Mouse (Mus musculus) left cerebral cortex, adult 2 months (tissue): ENCODE data around the gene Nbeal1. TPM values are rescaled to one million over a fixed set of nuclear protein-coding genes. Genes with fewer than 3 reads are reported as not detected.
"Not testable (repeated sequence)": the region's sequence is repeated elsewhere in the genome, so short reads cannot be mapped to it uniquely, and the experiment has no call there.

Experiments
- DNase-seq, 2 experiments: peaks; one replicate each; pipeline ENCODE4 v3.0.0; 2021 to 2022; ENCODE audit warnings: low spot score in 2 of 2, mixed read lengths in 1 of 2; ENCODE audit errors: extremely low spot score in 1 of 2
- H3K27ac ChIP-seq: fragments of 200-600 bp; 2 replicates; pipeline ENCODE4 v1.8.1; 2022
- H3K4me3 ChIP-seq: fragments of 200-600 bp; 2 replicates; pipeline ENCODE4 v1.8.1; 2022
- CTCF ChIP-seq: fragments of 200-600 bp; IDR thresholded peaks from 2 replicates; pipeline ENCODE4 v1.8.1; 2022; ENCODE audit warnings: antibody characterized with exemption, mild to moderate bottlenecking, moderate library complexity
- intact Hi-C: fragments of 180-260 bp; cut with DNase I; formaldehyde crosslinking; loops from one replicate; pipeline ENCODE4 v1.15.1; 2025
- long read RNA-seq, 2 experiments: library from polyadenylated mRNA; stranded (forward); transcript quantifications; one replicate each; pipeline ENCODE4 v2.0.0; 2021; ENCODE audit warnings: borderline mapping rate in 2 of 2
- total RNA-seq, 2 experiments: library from RNA; stranded (reverse); gene quantifications; 2 replicates each; pipeline ENCODE4 v1.2.3; 2021

Nbeal1 gene
- 10 to 100 TPM; 27.9 to 28.5 TPM for total RNA-seq
- long read RNA-seq, experiment 1, partial matches to known transcripts: 0 of 2 reads
- long read RNA-seq, experiment 1, other reads (novel, unspliced or antisense): 2 of 2 reads
- long read RNA-seq, experiment 2, partial matches to known transcripts: 1 of 2 reads
- long read RNA-seq, experiment 2, other reads (novel, unspliced or antisense): 1 of 2 reads

DNA sequence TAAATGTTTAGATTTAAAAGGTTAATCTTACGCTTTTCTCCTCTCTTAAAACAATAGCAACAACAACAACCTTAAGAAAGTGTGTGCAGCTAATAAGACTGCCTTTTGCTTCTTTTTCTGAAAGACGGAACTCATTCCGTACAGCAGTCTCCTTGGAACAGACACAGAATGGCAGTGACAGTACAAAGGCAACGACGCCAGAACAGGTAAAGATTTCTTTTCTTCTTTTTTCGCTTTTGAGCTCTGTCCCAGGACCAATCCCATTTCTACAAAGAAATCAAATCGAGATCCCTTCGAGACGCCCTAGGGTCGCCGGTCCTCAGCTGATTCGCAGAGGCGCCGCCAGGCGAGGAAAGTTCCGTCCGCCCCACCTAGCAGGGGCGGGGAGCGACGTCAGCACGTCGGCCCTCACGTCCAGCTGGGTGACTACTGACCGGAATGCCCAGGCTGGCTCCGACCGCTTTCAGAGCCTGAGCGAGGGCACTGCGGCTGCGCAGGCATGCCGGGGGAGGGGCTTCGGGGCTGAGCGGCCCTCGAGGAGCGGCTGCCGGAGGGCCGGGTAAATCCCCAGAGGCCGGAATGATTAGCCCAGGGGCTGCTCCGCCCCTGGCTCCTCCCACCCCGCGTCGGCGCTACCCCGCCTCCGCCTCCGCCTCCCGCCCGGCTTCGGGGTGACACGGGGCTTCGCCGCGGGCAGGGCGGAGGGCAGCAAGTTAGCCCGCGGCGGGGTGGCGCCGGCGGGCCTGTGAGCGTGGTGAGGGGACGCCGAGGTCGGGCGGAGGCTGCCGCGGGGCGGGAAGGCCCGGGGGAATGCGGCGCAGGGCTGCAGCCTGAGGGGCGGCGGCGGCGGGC is at the start of gene Nbeal1:
Gene Nbeal1, plus strand, starts transcription at position 668 of the 852 bp plus-strand sequence.
- TF ChIP-seq CTCF: peak; percentile 32
- peak; percentile 98 for DNase-seq
- H3K27ac ChIP-seq: peak within 1 kb of the TSS; percentile 89
- H3K4me3 ChIP-seq: peak within 1 kb of the TSS; percentile 87
- intact Hi-C loops: loop anchor here (1.0 to 2.0 kb wide), 2 partner anchors 81 to 163 kb away; partner anchors contain the start of genes Carf, Cyp20a1 and Wdr12

DNA sequence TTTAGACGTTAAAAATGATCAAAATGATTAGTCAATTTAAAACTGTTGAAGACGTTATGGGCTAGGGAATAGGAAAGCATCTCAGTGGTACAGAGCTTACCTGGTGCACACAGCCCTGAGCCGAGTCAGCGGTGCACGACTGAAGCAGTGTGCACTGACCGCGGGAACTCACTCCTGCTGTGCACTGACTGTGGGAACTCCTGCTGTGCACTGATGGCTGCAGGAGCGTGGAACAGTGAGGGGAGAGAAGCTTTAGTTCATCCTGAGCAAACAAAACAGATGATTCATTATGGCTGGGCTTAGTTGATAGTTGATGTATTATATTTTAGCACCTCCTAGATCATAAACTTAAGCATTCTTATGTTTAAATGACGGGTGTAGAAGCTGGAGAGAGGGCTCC is 43.1 kb upstream of the Nbeal1 start:
- intact Hi-C loops: no loop called here
- no peak for DNase-seq
- no peak for TF ChIP-seq CTCF
- Histone ChIP-seq H3K4me3 (no peak overlapping the region), H3K27ac (no peak overlapping the region)

DNA sequence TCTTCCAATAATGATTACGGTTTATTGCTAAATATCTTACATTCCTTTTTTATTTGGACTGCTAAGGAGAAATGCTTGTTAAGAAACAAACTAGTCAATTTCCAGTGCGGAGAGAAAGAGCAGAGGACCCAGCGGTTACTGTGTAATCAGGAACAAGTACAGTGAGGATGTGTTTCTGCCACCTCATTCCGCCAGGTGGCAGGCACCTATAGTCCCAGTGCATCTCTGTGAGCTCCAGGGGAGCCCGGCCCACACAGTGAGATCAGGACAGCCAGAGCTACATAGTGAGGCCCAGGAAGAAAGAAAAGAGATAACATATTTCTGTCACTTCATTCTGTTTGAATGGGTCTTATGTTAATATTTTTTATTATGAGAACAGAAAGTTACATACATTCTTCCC is 27.7 kb upstream of the Nbeal1 start:
- DNase-seq: no peak
- intact Hi-C loops: no loop called here
- no peak for TF ChIP-seq CTCF
- Histone ChIP-seq H3K27ac (no peak overlapping the region), H3K4me3 (no peak overlapping the region)

DNA sequence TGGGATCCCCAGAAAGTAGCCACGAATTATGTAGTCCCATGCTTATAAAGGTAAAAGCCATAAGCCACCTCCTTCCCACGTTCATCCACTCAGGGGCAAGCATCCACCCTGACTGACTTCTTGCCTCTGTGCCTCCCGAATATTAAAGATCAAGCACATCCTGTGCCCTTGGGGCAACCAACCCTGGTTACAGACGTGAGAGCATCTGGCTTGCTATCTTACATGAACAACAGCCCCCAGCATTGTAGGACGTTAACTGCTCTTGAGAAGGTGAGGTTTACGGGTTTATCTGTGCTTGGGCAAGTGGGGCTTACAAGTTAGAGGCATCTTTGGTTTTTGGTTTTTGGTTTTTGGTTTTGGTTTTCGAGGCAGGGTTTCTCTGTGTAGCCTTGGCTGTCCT is 23.7 kb upstream of the Nbeal1 start:
- no peak for DNase-seq
- intact Hi-C loops: no loop called here
- no peak overlapping the region for H3K27ac ChIP-seq
- no peak for TF ChIP-seq CTCF
- H3K4me3 ChIP-seq: no peak overlapping the region

DNA sequence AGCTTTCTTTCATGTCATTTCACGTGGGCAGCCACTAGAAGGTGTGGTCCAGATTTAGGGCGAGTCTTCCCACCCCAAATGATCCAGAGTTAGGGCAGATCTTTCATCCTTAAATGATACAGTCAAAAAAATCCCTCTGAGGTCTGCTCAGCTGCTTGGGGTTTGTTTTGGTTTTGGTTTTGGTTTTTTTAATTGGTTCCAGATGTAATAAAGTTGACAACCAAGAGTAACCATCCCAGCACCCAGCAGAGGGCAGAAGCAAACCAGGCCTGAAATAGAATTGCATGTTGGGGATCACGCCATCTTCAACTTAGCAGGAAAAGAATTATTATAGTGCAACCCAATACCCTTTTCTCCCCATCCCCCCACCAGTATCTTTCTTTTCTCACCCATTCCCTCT is 22.0 kb upstream of the Nbeal1 start:
- H3K4me3 ChIP-seq: no peak overlapping the region
- intact Hi-C loops: no loop called here
- TF ChIP-seq CTCF: peak; percentile 54
- no peak for DNase-seq
- H3K27ac ChIP-seq: no peak overlapping the region

DNA sequence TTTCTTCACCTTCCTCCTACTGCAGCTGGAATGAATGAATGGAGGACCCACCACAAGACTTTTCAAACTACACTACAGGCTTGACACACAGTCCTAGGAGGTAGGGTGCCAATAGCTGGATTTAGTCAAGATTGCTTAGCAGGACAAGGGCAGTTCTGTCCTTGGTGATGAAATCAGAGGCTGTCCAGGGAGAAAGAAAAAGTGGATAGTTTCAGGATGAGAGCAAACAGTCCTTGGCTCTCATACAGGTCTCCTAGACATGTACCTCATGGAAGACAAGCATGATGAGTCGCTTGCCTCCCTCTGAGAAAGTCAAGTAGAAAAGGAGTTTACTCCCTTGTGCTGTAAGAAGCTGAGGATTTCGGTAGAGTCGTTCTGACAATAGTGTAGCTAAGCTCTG is 16.7 kb upstream of the Nbeal1 start:
- H3K27ac ChIP-seq: no peak overlapping the region
- H3K4me3 ChIP-seq: no peak overlapping the region
- intact Hi-C loops: no loop called here
- DNase-seq: no peak
- TF ChIP-seq CTCF: no peak

DNA sequence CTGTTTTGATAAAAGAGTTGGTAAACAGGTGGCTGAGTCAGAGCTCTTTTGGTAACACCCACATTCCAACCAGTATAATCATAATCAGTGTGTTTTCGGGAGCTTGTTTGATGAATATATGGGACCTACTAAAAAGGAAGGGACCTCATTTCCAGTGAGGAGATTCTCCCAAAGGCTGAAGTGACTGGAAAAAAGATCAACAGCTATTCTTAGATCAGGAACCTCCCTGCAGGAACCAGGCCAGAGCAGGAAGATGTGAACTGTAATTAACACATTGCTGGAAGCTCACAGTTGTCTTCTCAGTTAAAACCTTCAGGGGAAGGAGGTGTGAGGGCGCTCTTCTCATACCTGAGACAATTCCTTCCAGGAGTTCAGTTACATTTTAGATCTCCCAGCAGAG is 10.8 kb upstream of the Nbeal1 start:
- H3K27ac ChIP-seq: no peak overlapping the region
- TF ChIP-seq CTCF: no peak
- no peak for DNase-seq
- intact Hi-C loops: no loop called here
- H3K4me3 ChIP-seq: no peak overlapping the region

DNA sequence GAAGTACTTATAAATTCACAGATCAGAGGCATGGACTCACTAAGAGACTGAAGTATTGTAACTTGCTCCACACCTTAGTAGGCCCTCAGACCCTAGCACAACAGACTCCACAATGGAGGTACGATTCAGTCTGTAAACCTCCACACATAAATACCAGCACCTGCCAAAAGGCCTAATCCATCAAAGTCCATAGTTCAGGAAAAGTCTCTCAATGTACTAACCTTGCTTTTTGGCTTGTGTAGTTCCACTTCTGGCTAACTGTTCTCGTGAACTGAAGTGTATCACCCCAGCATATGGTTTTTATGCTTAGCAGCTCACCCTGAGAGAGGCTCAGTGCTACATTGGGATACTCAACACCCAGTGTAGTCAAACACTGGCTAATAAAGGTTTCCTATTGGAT is 10.1 kb upstream of the Nbeal1 start:
- no peak for TF ChIP-seq CTCF
- no peak overlapping the region for H3K4me3 ChIP-seq
- DNase-seq: no peak
- intact Hi-C loops: no loop called here
- H3K27ac ChIP-seq: no peak overlapping the region

DNA sequence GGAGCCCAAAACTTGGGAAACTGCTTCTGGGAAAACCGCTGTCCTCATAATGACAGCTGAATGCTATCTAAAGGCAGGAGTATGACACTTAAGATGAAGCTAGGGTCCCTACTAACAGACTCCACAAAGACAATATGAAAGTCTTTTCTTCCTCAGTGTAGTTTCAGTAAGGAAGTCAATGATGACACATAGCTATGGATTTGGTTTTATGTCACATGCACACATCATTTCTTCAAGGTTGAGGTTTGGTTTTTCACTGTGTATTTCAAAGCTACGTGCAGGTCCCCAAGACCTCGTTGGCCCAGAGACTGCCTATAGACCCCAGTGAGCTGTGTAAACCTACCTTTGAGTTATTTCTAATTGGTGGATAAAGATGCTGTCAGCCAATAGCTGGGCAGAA is 7.3 kb upstream of the Nbeal1 start:
- DNase-seq: no peak
- intact Hi-C loops: no loop called here
- no peak for TF ChIP-seq CTCF
- H3K27ac ChIP-seq: no peak overlapping the region
- H3K4me3 ChIP-seq: no peak overlapping the region

DNA sequence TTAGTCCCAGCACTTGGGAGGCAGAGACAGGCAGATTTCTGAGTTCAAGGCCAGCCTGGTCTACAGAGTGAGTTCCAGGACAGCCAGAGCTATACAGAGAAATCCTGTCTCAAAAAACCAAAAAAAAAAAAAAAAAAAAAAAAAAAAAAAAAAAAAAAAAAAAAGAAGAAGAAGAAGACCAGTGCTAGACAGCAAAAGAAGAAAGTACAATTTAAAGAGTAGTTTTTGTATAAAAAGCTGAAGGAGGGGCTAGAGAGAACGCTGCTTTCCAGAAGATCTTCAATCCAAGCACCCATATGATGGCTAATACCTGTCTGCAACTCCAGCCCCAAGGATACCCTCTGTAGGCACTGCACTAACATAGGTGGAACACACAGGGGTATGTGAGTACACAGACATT is 2.6 kb upstream of the Nbeal1 start:
- H3K27ac ChIP-seq, intact Hi-C loops, DNase-seq, H3K4me3 ChIP-seq: not testable (repeated sequence)

DNA sequence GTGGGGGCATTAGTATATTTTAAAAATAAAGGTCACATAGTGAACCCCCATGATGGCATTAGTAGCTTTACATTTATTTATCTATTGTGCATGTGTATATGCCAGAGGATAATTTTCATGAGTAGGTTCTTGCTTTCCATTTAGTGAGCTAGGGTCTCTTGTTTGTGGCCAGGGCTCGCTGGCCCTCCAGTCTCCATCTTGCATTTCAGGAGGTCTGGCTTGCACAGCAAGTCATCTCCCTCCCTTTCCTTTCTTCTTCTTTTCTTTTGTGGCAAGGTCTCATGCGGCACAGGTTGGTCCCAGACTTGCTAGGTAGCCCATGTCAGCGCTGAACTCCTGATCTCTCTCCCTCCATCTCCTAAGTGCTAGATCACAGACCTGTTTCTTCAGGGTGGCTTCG is 1.0 kb upstream of the Nbeal1 start:
- DNase-seq: no peak
- TF ChIP-seq CTCF: no peak
- Histone ChIP-seq H3K4me3 (peak overlapping the region; percentile 87), H3K27ac (no peak overlapping the region; the same call in 1 of the 2 replicates)
- intact Hi-C loops: no loop called here

DNA sequence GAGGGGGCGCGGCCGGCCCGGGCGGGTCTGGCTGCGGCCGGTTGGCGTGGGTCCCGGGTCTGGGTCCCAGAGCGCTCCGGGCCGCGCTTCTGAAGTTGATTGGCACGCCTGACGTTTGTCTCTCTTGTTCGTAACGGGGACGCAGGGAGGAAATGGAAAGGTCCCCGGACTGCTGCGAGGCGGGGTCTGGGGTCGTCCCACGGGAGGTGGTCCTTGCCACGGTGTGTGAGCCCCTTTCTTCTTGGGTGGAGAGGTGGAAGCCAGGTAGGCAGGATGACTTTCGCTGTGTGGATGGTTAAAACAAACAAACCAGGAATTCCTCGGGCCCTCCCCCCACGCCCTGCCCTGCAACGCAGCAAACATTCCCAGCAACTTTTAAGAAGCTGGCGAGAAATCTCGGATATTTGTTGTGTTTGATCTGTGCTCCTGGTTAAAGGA is 404 bp downstream of the Nbeal1 start:
- no peak for TF ChIP-seq CTCF
- DNase-seq: peak in 1 of 2 experiments; percentile 31
- Histone ChIP-seq H3K4me3 (peak overlapping the region; percentile 87), H3K27ac (peak overlapping the region; percentile 76)
- intact Hi-C loops: loop anchor here (1.0 to 2.0 kb wide), 2 partner anchors 82 to 162 kb away; partner anchors contain the start of genes Carf, Cyp20a1 and Wdr12
